Mouse (Mus musculus) neural tube, embryonic 12.5 days (tissue): ENCODE measurements around the gene Bcl2a1d. TPM values are rescaled to one million over a fixed set of nuclear protein-coding genes. Genes with fewer than 3 reads are reported as not detected.

Experiments
- polyA plus RNA-seq: library from polyadenylated mRNA; unstranded; fragments of >200 nt; fragmentation: Nextera tagmentation; extraction: Ambion mirVana; gene quantifications from 2 replicates; pipeline ENCODE4 v1.2.1, GENCODE M21; 2016

The Bcl2a1d gene
- polyA plus RNA-seq, 1 experiment from 2014 or later: not detected

Other genes starting within 250 kb of the Bcl2a1d start
- 102 and 104 TPM in 2 replicates for gene Syncrip, start 249.3 kb downstream of the Bcl2a1d start, polyA plus RNA-seq
- gene Zfp949, start 183.9 kb downstream of the Bcl2a1d start, polyA plus RNA-seq: 13.8 and 14.7 TPM in 2 replicates
- gene Trim43a, start 151.0 kb downstream of the Bcl2a1d start, polyA plus RNA-seq: 0.15 TPM in 1 of 2 replicates, not detected in the other
- gene Mthfsl, start 11.6 kb downstream of the Bcl2a1d start, polyA plus RNA-seq: 30.9 and 32.0 TPM in 2 replicates
- 0.19 TPM in 1 of 2 replicates, not detected in the other for gene Trim43c, start 107.2 kb upstream of the Bcl2a1d start, polyA plus RNA-seq
- not detected in 2 replicates for gene Bcl2a1a, start 225.0 kb upstream of the Bcl2a1d start, polyA plus RNA-seq